Mouse (Mus musculus): Measurements from ENCODE around the gene Glyctk.

- TF ChIP-seq POLR2A (IDR thresholded peaks at IDR 0.05; ENCODE audit: borderline replicate concordance, insufficient read depth, low read length) (no peak), CTCF (IDR thresholded peaks at IDR 0.05; ENCODE audit: borderline replicate concordance, insufficient read depth, low read depth, low read length) (no peak)
These were observed 47.9 kb upstream of the Glyctk start for GRCm38 (mm10) chr9:106205713-106206290.

Data from cerebellum, adult 2 months (tissue).